9 mouse cellular contexts compared by ENCODE assay signal in genomic region chr1:106241059-106241458, GRCm38 (mm10).
A peak's percentile ranks its signal among the peaks of the same experiment; 100 is the strongest.
DNase-seq lines count a peak whose midpoint lies in the region; ATAC-seq and TF ChIP-seq lines count a peak whose summit lies in the region.
"Had no signal": no experiment of that assay in that cellular context is flagged by ENCODE, and none has a peak within 500 bp of the region (broad histone marks: within the 10 kb centered on the region; RNA-seq: fewer than 3 reads in every experiment).

No protein-coding gene starts in this region.

- H3K4me1 ChIP-seq in embryonic facial prominence, embryonic 14.5 days (ENCODE audit: control insufficient read depth, insufficient read depth, low read length), result peaks cover 17% of the 10 kb centered on the region
- H3K4me1 ChIP-seq in embryonic facial prominence, embryonic 10.5 days, result no peaks in the 10 kb centered on the region
- H3K4me1 ChIP-seq in hindbrain, postnatal 0 days (ENCODE audit: insufficient read depth, low read length), result peaks cover 13% of the 10 kb centered on the region

- H3K9me3 ChIP-seq in embryonic facial prominence, embryonic 14.5 days (ENCODE audit: control insufficient read depth, low read length), result no peaks in the 10 kb centered on the region
- H3K9me3 ChIP-seq in embryonic facial prominence, embryonic 10.5 days, result no peaks in the 10 kb centered on the region
- H3K9me3 ChIP-seq in hindbrain, postnatal 0 days (ENCODE audit: low read length), result no peaks in the 10 kb centered on the region

- intact Hi-C loops in left cerebral cortex, adult 2 months (cut with DNase I), result loop anchor here (2.0 kb wide), 1 partner anchor 66 kb away; no protein-coding TSS in a partner anchor
- intact Hi-C loops in left cerebral cortex, postnatal 4 days (cut with DNase I), result no loop called here

- 74% methylated on average over 1 of the region's 1 CpGs for whole genome bisulfite sequencing in embryonic facial prominence, embryonic 14.5 days
- 96% methylated on average over 1 of the region's 1 CpGs for WGBS in embryonic facial prominence, embryonic 10.5 days
- 48% methylated on average over 1 of the region's 1 CpGs for WGBS in hindbrain, postnatal 0 days

- ATAC-seq in embryonic facial prominence, embryonic 14.5 days (ENCODE audit: low read depth), result no peak
- peak; percentile 79 for ATAC-seq in hindbrain, postnatal 0 days

- no peak for TF ChIP-seq POLR2A in brain, embryonic 14.5 days (IDR thresholded peaks at IDR 0.05; ENCODE audit: borderline replicate concordance, extremely low read depth, insufficient read depth, insufficient read length, poor library complexity, severe bottlenecking)

- no peaks in the 10 kb centered on the region for H3K36me3 ChIP-seq in embryonic facial prominence, embryonic 14.5 days (ENCODE audit: control insufficient read depth, insufficient read depth, low read length)
- H3K36me3 ChIP-seq in embryonic facial prominence, embryonic 10.5 days (replicated peaks), result 0 out of 2 replicates have a peak, but pooled peaks cover 6% of the 10 kb centered on the region
- no peaks in the 10 kb centered on the region for H3K36me3 ChIP-seq in hindbrain, postnatal 0 days (ENCODE audit: insufficient read depth, low read length)

- no peak overlapping the region for H3K9ac ChIP-seq in embryonic facial prominence, embryonic 14.5 days (ENCODE audit: low read depth, low read length)
- no peak overlapping the region for H3K9ac ChIP-seq in hindbrain, postnatal 0 days (replicated peaks; ENCODE audit: low read length)

- TF ChIP-seq CTCF in left cerebral cortex, adult 2 months (IDR thresholded peaks at IDR 0.05), result no peak
- no peak for TF ChIP-seq CTCF in brain, embryonic 14.5 days (IDR thresholded peaks at IDR 0.05; ENCODE audit: borderline replicate concordance, extremely low read depth, insufficient read depth, insufficient read length)
- TF ChIP-seq CTCF in hindbrain, postnatal 0 days (IDR thresholded peaks at IDR 0.05; ENCODE audit: low read depth), result no peak

- H3K27me3 ChIP-seq in embryonic facial prominence, embryonic 14.5 days (replicated peaks; ENCODE audit: control insufficient read depth, insufficient read depth, low read length), result no peaks in the 10 kb centered on the region
- H3K27me3 ChIP-seq in embryonic facial prominence, embryonic 10.5 days (replicated peaks; ENCODE audit: low read depth, poor library complexity, severe bottlenecking), result no peaks in the 10 kb centered on the region
- H3K27me3 ChIP-seq in hindbrain, postnatal 0 days (ENCODE audit: insufficient read depth, low read length), result no peaks in the 10 kb centered on the region

- DNase-seq in embryonic facial prominence, embryonic 14.5 days (ENCODE audit: low spot score), result peak; percentile 14
- DNase-seq in embryonic facial prominence, embryonic 10.5 days (ENCODE audit: low spot score), result no peak
- DNase-seq in left cerebral cortex, adult 2 months (ENCODE audit: extremely low spot score in 1 of 2, low spot score in 2 of 2), result no peak
- no peak for DNase-seq in left cerebral cortex, postnatal 4 days
- peak; percentile 78 for DNase-seq in brain, embryonic 14.5 days (ENCODE audit: low read depth)
- peak; percentile 70 for DNase-seq in hindbrain, postnatal 0 days (ENCODE audit: low spot score)
- no peak for DNase-seq in thymus, postnatal 25 days
- no peak for DNase-seq in thymus, postnatal 36 days
- DNase-seq: heart, adult 2 months had no signal

- H3K27ac ChIP-seq in embryonic facial prominence, embryonic 14.5 days (replicated peaks; ENCODE audit: low read depth, low read length), result no peak overlapping the region
- H3K27ac ChIP-seq in embryonic facial prominence, embryonic 10.5 days (replicated peaks), result no peak overlapping the region
- peak overlapping the region; percentile 63 for H3K27ac ChIP-seq in left cerebral cortex, adult 2 months
- H3K27ac ChIP-seq in hindbrain, postnatal 0 days, result peak overlapping the region; percentile 64

- H3K4me3 ChIP-seq in embryonic facial prominence, embryonic 14.5 days (ENCODE audit: low read depth, low read length), result no peak overlapping the region
- no peak overlapping the region for H3K4me3 ChIP-seq in embryonic facial prominence, embryonic 10.5 days
- no peak overlapping the region for H3K4me3 ChIP-seq in left cerebral cortex, adult 2 months
- no peak overlapping the region for H3K4me3 ChIP-seq in hindbrain, postnatal 0 days (ENCODE audit: low read length)
- H3K4me3 ChIP-seq: heart, adult 2 months had no signal

- H3K4me2 ChIP-seq in embryonic facial prominence, embryonic 14.5 days (ENCODE audit: low read depth, low read length), result no peak overlapping the region
- H3K4me2 ChIP-seq in hindbrain, postnatal 0 days (ENCODE audit: low read depth, low read length), result no peak overlapping the region

Comparison
In these comparisons a context has a peak if more than half of its experiments do, and no peak if none do; other contexts are left out.
1. DNase-seq: peak in embryonic facial prominence, embryonic 14.5 days (single experiment), brain, embryonic 14.5 days (single experiment) and hindbrain, postnatal 0 days (single experiment); none in embryonic facial prominence, embryonic 10.5 days (single experiment), left cerebral cortex, adult 2 months (0 of 2), left cerebral cortex, postnatal 4 days (single experiment), thymus, postnatal 25 days (single experiment) and thymus, postnatal 36 days (0 of 2).
2. H3K27ac ChIP-seq: peak in left cerebral cortex, adult 2 months (single experiment) and hindbrain, postnatal 0 days (single experiment); none in embryonic facial prominence, embryonic 14.5 days (single experiment) and embryonic facial prominence, embryonic 10.5 days (single experiment).